Mouse (Mus musculus) embryonic fibroblast, embryonic 13.5 days (primary cell): ENCODE results near the gene Rpl10a. TPM values are rescaled to one million over a fixed set of nuclear protein-coding genes. Genes with fewer than 3 reads are reported as not detected.
A peak's percentile ranks its signal among the peaks of the same experiment; 100 is the strongest.
"Not testable (repeated sequence)": the region's sequence is repeated elsewhere in the genome, so short reads cannot be mapped to it uniquely, and the experiment has no call there.

Source experiments
- H3K27ac ChIP-seq: 2 replicates; pipeline ENCODE4 v1.5.1; 2012; ENCODE audit warnings: low read length, control low read depth, inconsistent platforms; ENCODE audit not compliant: insufficient read depth
- H3K4me1 ChIP-seq: 2 replicates; pipeline ENCODE4 v1.6.1; 2011; ENCODE audit warnings: low read length; ENCODE audit not compliant: control insufficient read depth, insufficient read depth
- H3K4me3 ChIP-seq: 2 replicates; pipeline ENCODE4 v1.5.1; 2011; ENCODE audit warnings: mild to moderate bottlenecking, control low read depth, low read length; ENCODE audit not compliant: insufficient read depth
- CTCF ChIP-seq: IDR thresholded peaks from 2 replicates; pipeline ENCODE4 v1.5.1; 2011; ENCODE audit warnings: mild to moderate bottlenecking, control low read depth, low read length, moderate library complexity, borderline replicate concordance; ENCODE audit not compliant: insufficient read depth
- POLR2A ChIP-seq: IDR thresholded peaks from 2 replicates; pipeline ENCODE4 v1.6.1; 2011; ENCODE audit warnings: low read depth, mild to moderate bottlenecking, control low read depth, low read length, moderate library complexity
- polyA plus RNA-seq: library from polyadenylated mRNA; stranded (reverse); fragments of >200 nt; gene quantifications from 2 replicates; pipeline ENCODE4 v1.2.4, GENCODE M21; 2011; ENCODE audit warnings: low read depth; ENCODE audit not compliant: missing spikeins, insufficient read length

Gene Rpl10a
- polyA plus RNA-seq, 1 experiment: 1,157 TPM

- TF ChIP-seq POLR2A: peak; percentile 56; the same call in 1 of the 2 replicates
- Histone ChIP-seq H3K27ac (0 out of 2 replicates have a peak overlapping the region, but pooled peaks have one; percentile 83), H3K4me3 (peak overlapping the region; percentile 23)
- not testable (repeated sequence) for H3K4me1 ChIP-seq
Observed at GRCm38 (mm10) chr17:28330590-28330989, 2.3 kb downstream of the Rpl10a start.

GRCm38 (mm10) chr17:28331241-28332112 lies 3.2 kb downstream of the Rpl10a start:
- TF ChIP-seq CTCF (no peak), POLR2A (peak; percentile 65)
- Histone ChIP-seq H3K27ac (no peak overlapping the region), H3K4me1 (peaks cover 7% of the 10 kb centered on the region), H3K4me3 (peak overlapping the region; percentile 23; the same call in 1 of the 2 replicates)

GRCm38 (mm10) chr17:28332113-28332914 lies 4.0 kb downstream of the Rpl10a start:
- TF ChIP-seq CTCF: no peak
- TF ChIP-seq POLR2A: peak; percentile 41; the same call in 1 of the 2 replicates
- peaks cover 3% of the 10 kb centered on the region for H3K4me1 ChIP-seq
- no peak overlapping the region for H3K4me3 ChIP-seq
- H3K27ac ChIP-seq: no peak overlapping the region

- H3K27ac ChIP-seq: no peak overlapping the region
- TF ChIP-seq POLR2A (no peak), CTCF (no peak)
- no peak overlapping the region for H3K4me3 ChIP-seq
Observed at GRCm38 (mm10) chr17:28332915-28333546, 4.8 kb downstream of the Rpl10a start.

GRCm38 (mm10) chr17:28335267-28335666 lies 7.0 kb downstream of the Rpl10a start:
- Histone ChIP-seq H3K4me1 (no peaks in the 10 kb centered on the region), H3K4me3 (no peak overlapping the region), H3K27ac (no peak overlapping the region)
- TF ChIP-seq POLR2A: no peak
- no peak for TF ChIP-seq CTCF

More at GRCm38 (mm10) chr17:28332915-28333546, 4.8 kb downstream of the Rpl10a start:
- no peaks in the 10 kb centered on the region for H3K4me1 ChIP-seq

GRCm38 (mm10) chr17:28337547-28337946 lies 9.3 kb downstream of the Rpl10a start:
- no peak for TF ChIP-seq POLR2A
- TF ChIP-seq CTCF: no peak
- H3K4me1 ChIP-seq: peaks cover 4% of the 10 kb centered on the region; the same call in 1 of the 2 replicates
- no peak overlapping the region for H3K4me3 ChIP-seq
- no peak overlapping the region for H3K27ac ChIP-seq

- H3K4me1 ChIP-seq: peaks cover 16% of the 10 kb centered on the region
- no peak for TF ChIP-seq POLR2A
- no peak for TF ChIP-seq CTCF
- peak overlapping the region; percentile 91 for H3K27ac ChIP-seq
- H3K4me3 ChIP-seq: no peak overlapping the region
Observed at GRCm38 (mm10) chr17:28340578-28340977, 12.3 kb downstream of the Rpl10a start.

GRCm38 (mm10) chr17:28341091-28341490 lies 12.8 kb downstream of the Rpl10a start:
- Histone ChIP-seq H3K4me3 (no peak overlapping the region), H3K27ac (peak overlapping the region; percentile 91), H3K4me1 (peaks cover 16% of the 10 kb centered on the region)
- TF ChIP-seq POLR2A: peak; percentile 70
- no peak for TF ChIP-seq CTCF

- Histone ChIP-seq H3K4me1 (peaks cover 32% of the 10 kb centered on the region), H3K4me3 (no peak overlapping the region), H3K27ac (peak overlapping the region; percentile 96)
- TF ChIP-seq CTCF (no peak), POLR2A (peak; percentile 56)
Observed at GRCm38 (mm10) chr17:28344050-28344607, 15.9 kb downstream of the Rpl10a start.

- no peak overlapping the region for H3K4me3 ChIP-seq
- peak overlapping the region; percentile 96 for H3K27ac ChIP-seq
- H3K4me1 ChIP-seq: peaks cover 32% of the 10 kb centered on the region
- TF ChIP-seq POLR2A: no peak; the same call in 1 of the 2 replicates
- no peak for TF ChIP-seq CTCF
Observed at GRCm38 (mm10) chr17:28344670-28345069, 16.4 kb downstream of the Rpl10a start.
